18 mouse cellular contexts compared by ENCODE assay signal in the genomic region with DNA sequence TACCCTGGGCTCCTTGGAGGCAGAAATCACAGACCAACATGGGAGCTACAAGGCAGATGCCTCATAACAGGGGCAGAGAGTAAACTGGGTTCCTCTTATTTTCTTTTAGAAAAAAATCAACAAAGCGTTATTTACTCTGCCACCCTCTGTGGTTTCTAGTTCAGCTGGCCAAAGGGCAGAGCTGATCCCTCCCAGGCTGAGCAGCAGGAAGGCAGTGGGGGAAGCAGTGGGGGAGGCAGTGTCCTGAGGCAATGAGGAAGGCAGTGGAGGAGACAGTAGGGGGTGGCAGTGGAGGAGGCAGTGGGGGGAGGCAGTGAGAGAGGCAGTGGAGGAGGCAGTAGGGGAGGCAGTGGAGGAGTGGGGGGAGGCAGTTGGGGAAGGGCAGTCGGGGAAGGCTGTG. TPM values are rescaled to one million over a fixed set of nuclear protein-coding genes. Genes with fewer than 3 reads are reported as not detected.
DNase-seq lines count a peak whose midpoint lies in the region; ATAC-seq and TF ChIP-seq lines count a peak whose summit lies in the region.
"Had no signal": no experiment of that assay in that cellular context is flagged by ENCODE, and none has a peak within 500 bp of the region (broad histone marks: within the 10 kb centered on the region; RNA-seq: fewer than 3 reads in every experiment).

No protein-coding gene starts in this region.

- no peak; the same call in 1 of the 2 replicates for ATAC-seq in liver, embryonic 15.5 days (ENCODE audit: insufficient read depth)
- ATAC-seq: hindbrain, embryonic 16.5 days; midbrain, embryonic 16.5 days had no signal

- 83% methylated on average over 2 of the region's 2 CpGs for WGBS in lung, adult 2 months
- WGBS in liver, embryonic 15.5 days (ENCODE audit: insufficient replicate concordance): 4% methylated on average over 2 of the region's 2 CpGs

- no peak overlapping the region for H3K9ac ChIP-seq in liver, embryonic 15.5 days
- H3K9ac ChIP-seq: limb, embryonic 13.5 days; neural tube, embryonic 12.5 days had no signal

- peak overlapping the region; percentile 53; the same call in 1 of the 2 replicates for H3K27ac ChIP-seq in liver, embryonic 15.5 days (replicated peaks)
- H3K27ac ChIP-seq: limb, embryonic 13.5 days; neural tube, embryonic 12.5 days had no signal

- H3K27me3 ChIP-seq in liver, embryonic 15.5 days: peaks cover 29% of the 10 kb centered on the region

- no peaks in the 10 kb centered on the region for H3K36me3 ChIP-seq in liver, embryonic 15.5 days (replicated peaks)
- H3K36me3 ChIP-seq: limb, embryonic 13.5 days; neural tube, embryonic 12.5 days had no signal

- H3K9me3 ChIP-seq in liver, embryonic 15.5 days (replicated peaks): no peaks in the 10 kb centered on the region
- H3K9me3 ChIP-seq: limb, embryonic 13.5 days; neural tube, embryonic 12.5 days had no signal

- H3K4me2 ChIP-seq in liver, embryonic 15.5 days: no peak overlapping the region
- H3K4me2 ChIP-seq: limb, embryonic 13.5 days; neural tube, embryonic 12.5 days had no signal

- TF ChIP-seq POLR2A in lung, adult 2 months (IDR thresholded peaks at IDR 0.05; ENCODE audit: borderline replicate concordance, extremely low read depth, low read depth, low read length): no peak

- TF ChIP-seq CTCF in lung, adult 2 months (IDR thresholded peaks at IDR 0.05; ENCODE audit: insufficient read depth, low read length): no peak

- H3K4me1 ChIP-seq in lung, adult 2 months (ENCODE audit: control insufficient read depth, insufficient read depth, low read length): peaks cover 10% of the 10 kb centered on the region
- H3K4me1 ChIP-seq in liver, embryonic 15.5 days (replicated peaks): peaks cover 14% of the 10 kb centered on the region

- H3K4me3 ChIP-seq in lung, adult 2 months (replicated peaks; ENCODE audit: extremely low read depth, low read depth, low read length): no peak overlapping the region
- H3K4me3 ChIP-seq in liver, embryonic 15.5 days (replicated peaks): no peak overlapping the region
- H3K4me3 ChIP-seq: limb, embryonic 13.5 days; neural tube, embryonic 12.5 days had no signal

- peak; percentile 28 to 51 for DNase-seq in lung, adult 18-20 months
- no peak for DNase-seq in lung, adult 2 months
- DNase-seq in kidney, adult 8-10 months: peak; percentile 45 to 74
- DNase-seq in yolk sac, embryonic 10.5 days (ENCODE audit: low spot score): peak; percentile 64
- no peak for DNase-seq in lung, postnatal 25 days (ENCODE audit: low spot score)
- no peak for DNase-seq in thymus, postnatal 4 days
- DNase-seq: adrenal gland, postnatal 25 days; cerebellum, adult 9-10 months; embryo, embryonic 11 days; heart, postnatal 36 days; lung, postnatal 36 days; right cerebral cortex, postnatal 4 days; thymus, adult 18-20 months had no signal

RNA-seq across cellular contexts. Expression of a gene that starts 51.1 kb away (rescaled TPM):
- polyA plus RNA-seq in lung, adult 2 months (2012; rRNA removed): 167 and 332 TPM in 2 replicates
- 5.4 and 6.1 TPM in 2 replicates for polyA plus RNA-seq in liver, embryonic 15.5 days (2015; fragmentation: Nextera tagmentation; extraction: Ambion mirVana)

Comparison
In these comparisons a context has a peak if more than half of its experiments do, and no peak if none do; other contexts are left out.
1. DNase-seq: peak in lung, adult 18-20 months (2 of 2), kidney, adult 8-10 months (2 of 2) and yolk sac, embryonic 10.5 days (single experiment); none in lung, adult 2 months (single experiment), lung, postnatal 25 days (single experiment) and thymus, postnatal 4 days (single experiment).
2. RNA of a gene that starts 51.1 kb away (polyA plus RNA-seq): 167 to 332 TPM in lung, adult 2 months; 5.4 to 6.1 TPM in liver, embryonic 15.5 days; every median in the first group is over 10 times any median in the second.